Mouse (Mus musculus): ENCODE data around the gene Jag1. TPM values are rescaled to one million over a fixed set of nuclear protein-coding genes. Genes with fewer than 3 reads are reported as not detected.

The Jag1 gene
- total RNA-seq, 1 experiment from 2014 or later: 12.1 TPM

DNA sequence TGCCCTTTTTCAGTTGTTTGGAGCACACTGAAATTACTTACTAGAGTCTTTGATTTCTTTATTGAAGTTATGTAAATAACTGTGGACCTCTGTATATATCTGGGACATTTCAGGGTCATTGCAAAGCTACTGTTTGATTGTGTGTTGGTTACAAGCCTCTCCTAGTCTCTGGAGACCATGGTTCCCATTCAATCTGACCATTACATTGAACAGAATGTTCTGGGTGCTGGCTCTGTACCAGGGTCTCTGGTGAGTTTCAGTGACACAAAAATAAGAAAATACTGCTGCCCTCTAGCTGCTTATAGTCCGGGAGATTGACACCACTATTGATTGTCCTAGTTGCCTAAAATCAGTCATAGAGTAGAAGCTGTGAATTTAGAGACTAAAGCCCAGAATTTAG lies 66.5 kb downstream of the Jag1 start:
- no peak for DNase-seq

- no peak for DNase-seq
Observed at GRCm38 (mm10) chr2:137049367-137049766, 67.1 kb downstream of the Jag1 start.

DNA sequence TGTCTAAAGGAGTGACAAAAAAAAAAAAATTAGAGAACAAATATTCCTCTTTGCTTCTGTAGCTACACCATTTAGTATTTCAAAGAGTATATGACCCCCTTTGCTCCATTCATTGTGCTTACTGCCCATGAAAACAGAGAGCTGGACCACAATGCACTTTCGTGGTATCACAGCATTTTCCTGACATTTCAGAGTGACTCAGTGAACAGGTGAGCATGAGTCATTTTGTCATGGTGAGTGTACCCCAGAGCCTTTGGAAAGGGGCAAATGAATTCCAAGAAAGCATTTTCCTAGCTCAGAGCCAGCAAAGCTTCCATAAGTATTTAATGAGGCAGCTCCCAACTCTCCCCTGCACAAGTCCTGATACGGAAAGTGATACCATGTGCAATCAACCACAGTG lies 72.3 kb downstream of the Jag1 start:
- DNase-seq: no peak

Other genes starting within 250 kb of the Jag1 start
- 14.1 and 20.4 TPM in 2 replicates for gene AL731706.2, start 231.0 kb downstream of the Jag1 start, total RNA-seq (2021)
- gene Slx4ip, start 225.4 kb downstream of the Jag1 start, total RNA-seq (2021): 7.7 and 8.5 TPM in 2 replicates
- gene AL731706.1, start 225.3 kb downstream of the Jag1 start, total RNA-seq (2021): 19.4 and 21.0 TPM in 2 replicates
- 18.8 TPM in 2 replicates for gene Mkks, start 225.3 kb downstream of the Jag1 start, total RNA-seq (2021)